Mouse (Mus musculus) regulatory T cell (primary cell): ENCODE measurements at regions not wholly inside any gene's neighbourhood (a gene's known extent, or its start where the extent isn't known, plus 50 kb on each side); places are given as distances from the start of the nearest gene placed in this dataset.

Source experiments
- in situ Hi-C: fragments of 300-600 bp; cut with MboI, MseI; formaldehyde crosslinking; loops from one replicate; pipeline ENCODE4 v1.15.1; 2025; ENCODE audit warnings: high pct_unique_total_duplicates

DNA sequence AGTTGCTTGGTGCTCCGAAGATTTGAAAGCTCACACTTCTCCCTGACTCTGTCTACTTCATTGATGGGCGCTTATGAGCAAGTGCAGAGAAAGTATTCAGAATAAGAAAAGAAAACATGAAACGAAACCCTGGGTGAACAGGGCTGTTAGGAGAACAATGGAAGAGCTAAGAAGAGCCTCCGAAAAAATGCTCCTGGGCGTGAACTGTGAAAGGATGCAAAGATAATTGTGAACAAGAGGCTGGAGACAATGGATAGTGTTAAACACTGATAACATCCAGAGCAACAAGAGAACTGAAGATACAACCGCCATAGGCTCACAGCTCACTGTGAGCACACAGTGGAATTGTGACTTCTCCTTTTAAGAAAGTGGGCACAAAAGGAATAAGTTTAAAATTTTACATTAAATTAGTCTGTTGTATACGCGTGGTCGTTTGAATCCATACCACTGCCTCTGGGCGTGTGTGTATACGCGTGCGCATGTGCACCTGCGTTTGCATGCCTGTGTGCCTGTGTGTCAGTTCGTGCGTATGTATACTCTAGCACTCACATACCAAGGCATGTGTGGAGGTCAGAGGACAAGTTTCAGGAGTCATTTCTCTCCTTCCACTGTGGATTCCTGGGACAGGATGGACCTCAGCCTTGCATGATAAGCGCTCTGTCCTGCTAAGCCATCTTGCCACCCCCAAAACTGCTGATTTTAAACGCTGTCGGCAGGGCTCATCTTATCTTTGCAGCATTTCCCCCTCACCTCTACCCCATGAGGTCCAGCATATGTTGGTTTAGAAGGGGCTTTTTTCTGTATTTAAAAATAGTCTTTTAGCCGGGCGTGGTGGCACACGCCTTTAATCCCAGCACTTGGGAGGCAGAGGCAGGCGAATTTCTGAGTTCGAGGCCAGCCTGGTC lies 113.0 kb upstream of the 1700016C15Rik start:
- in situ Hi-C loops = no loop called here

DNA sequence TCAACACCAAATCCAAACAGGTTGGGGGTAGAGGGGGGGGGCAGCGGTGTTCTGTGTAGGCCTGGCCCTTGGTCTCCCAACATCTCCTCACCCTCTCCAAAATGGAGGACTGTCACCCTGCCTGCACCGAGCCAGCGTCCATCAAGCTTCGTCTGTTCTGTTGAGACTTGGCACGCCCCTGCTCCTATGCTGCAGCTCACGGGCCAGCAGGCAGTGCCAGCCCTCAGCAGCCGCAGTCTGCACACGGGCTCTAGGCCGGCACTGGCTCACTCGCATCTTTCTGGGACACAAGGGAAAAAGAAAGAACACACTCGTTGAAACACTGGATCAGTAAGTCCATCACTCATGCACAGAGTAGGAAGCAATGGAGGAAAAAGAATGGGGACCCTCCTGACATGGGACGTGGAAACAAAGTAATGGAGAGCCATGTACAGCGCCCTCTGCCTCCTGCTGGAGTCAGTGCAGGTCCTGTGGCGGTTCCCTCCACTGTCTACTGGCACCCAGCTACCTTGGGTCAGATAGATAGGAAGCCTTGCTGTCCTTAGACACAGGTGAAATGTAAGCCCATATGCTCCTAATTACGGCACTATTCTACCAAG lies 109.0 kb upstream of the 1700016C15Rik start:
- in situ Hi-C loops = no loop called here

DNA sequence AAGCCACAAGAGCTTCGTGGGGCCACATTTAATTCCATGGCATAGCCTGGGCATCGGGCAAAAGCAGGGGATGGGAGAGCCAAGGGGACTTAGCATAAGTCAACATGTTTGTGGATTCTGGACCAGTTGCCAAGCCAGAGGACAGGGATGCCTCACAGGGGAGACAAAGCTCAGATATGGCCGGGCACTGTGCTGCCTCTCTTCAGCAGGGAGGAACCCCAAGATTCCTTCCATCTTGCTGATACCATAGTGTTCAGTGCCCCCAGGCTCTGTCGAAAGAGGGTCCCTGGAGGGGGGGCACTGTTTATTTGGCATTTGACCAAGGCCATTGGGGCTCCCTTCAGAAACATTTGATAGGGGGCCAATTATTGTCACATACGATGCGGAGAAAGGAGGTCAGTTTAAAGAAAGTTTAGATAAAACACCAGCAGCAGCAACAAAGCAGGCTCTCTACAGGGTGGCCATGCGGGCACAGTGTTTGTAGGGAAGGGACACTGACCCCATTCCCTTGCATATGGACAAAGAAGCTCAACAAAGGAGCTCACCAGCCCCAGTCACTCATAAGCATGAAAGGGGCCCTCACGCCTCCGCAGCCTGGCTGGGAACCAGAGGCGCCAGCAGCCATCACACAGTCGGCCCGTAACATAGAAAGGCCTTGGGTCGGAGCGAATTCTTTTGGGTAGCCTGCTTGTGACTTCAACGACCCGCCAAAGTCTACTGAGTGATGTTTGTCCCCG lies 107.6 kb upstream of the 1700016C15Rik start:
- in situ Hi-C loops = no loop called here

DNA sequence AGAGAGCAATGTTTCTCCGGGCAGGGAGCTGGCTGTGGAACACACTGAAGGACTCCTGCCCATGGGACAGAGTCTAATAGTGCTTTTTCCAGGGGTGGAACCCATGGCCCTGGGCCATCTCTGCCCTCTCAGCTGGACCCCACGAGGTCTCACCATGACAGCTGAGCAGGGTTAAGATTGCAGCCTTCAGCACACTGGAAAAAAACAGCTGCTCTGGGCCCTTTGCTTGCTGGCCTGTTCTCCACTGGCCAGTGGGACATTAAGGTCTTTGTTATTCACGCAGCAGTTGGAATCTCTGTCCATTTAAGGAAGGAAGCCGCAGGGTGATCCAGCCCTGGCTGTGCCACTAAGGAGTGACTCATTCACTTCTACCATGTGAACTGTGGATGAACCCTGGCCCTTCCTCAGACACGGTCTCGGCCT lies 106.3 kb upstream of the 1700016C15Rik start:
- in situ Hi-C loops = no loop called here

DNA sequence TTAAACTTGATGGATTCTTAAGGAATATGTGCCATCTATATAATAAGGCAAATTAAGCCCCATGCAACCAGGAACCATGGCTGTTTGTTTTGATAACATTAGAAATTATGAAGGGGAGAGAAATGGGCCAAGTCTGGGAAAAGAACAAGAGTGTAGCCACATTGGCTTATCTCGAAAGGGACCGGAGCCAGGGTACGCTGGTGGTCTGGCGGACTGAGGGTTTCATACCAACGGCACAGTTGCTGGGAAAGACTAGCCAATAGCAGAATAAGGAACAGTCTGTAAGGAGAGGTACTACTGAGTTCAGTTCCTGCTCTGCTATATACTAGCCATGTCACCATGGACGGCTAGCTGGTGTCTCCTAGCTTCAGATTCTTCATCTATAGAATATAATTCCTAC lies 105.9 kb upstream of the 1700016C15Rik start:
- in situ Hi-C loops = no loop called here

DNA sequence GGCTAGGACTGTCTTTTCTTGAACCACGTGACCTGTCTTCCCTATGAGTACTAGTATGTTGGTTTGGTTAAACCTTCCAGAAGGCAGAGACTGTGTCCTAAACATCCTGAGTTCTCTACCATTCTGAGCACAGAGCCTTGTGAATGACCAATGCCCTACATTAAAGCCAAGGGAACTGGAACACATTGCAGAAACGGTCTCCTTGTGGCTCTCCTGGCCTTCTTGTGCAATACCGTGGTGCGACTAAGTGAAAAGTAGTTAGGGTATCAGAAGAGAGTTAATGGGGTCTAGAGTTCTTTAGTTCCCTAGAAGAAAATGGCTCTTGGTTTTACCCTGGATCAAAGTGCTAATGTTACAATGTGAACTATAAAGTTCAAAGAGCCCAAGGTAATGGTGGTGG lies 101.8 kb upstream of the 1700016C15Rik start:
- in situ Hi-C loops = no loop called here

DNA sequence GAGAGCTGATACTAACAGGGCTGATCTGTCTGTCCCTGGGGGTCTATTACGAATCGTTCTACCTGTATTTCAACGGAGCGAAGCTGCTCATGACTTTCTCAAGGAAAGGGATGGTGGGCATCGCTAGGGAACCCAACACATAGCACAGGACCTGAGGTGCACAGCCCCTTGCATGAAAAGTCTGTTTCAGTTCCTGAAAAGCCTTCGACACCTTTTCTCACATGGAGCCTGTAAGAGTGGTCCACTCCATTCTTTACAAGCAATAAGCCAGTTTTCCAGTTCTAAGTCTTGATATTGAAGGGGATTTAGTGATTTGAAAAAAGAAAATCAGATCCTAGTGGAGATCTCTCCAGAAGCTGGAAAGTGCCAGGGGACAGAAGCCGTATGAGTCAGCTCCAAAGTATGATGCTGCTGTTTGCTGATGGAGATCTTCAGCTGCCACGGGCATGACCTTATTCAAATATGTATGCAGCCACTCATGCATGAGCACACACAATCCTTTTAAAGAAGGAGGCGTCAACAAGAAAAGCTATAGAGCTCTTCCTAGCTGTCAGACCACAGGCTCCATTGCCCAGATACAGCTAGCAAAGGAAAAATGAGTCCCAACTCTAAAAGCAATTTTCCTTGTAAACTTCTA lies 95.5 kb upstream of the 1700016C15Rik start:
- in situ Hi-C loops = loop anchor here (10.0 kb wide), 1 partner anchor 331 kb away; no protein-coding TSS in a partner anchor

DNA sequence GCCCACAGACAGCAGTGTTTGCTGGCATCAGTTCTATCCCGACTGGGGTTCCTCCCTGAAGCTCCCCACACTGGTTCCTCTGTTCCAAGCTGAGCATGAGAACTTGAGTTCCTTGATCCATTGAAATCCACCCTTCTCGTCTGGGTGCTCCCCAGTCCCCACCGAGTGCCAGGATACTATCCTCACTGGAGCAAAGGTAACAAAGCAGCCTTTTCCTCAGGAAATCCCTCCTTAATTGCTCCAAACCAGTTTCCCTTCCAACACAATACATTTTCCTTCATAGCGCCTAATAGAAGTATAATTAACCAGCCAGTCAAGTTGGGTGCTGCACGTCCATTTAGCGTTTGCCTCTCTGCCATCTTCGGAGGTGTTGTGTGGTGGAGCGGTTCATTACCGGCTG lies 92.6 kb upstream of the 1700016C15Rik start:
- in situ Hi-C loops = loop anchor here (10.0 kb wide), 1 partner anchor 328 kb away; no protein-coding TSS in a partner anchor

DNA sequence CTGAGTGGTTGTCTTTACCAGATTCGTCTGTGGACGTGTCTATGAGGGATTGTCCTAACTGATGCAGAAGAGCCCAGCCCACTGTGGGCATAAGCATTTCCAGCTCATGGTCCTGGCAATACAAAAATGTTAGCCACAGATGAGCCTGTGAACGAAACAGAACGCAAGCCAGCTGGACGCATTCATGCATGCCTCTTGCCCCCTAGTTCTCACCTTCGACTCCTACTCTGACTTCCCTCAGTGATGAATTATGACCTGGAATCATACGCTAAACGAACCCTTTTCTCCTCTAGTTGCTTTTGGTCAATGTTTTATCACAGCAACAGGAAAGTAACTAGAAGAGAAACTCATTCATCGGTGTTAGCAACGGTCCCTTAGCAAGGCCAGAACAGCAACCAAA lies 91.2 kb upstream of the 1700016C15Rik start:
- in situ Hi-C loops = loop anchor here (10.0 kb wide), 1 partner anchor 326 kb away; no protein-coding TSS in a partner anchor

DNA sequence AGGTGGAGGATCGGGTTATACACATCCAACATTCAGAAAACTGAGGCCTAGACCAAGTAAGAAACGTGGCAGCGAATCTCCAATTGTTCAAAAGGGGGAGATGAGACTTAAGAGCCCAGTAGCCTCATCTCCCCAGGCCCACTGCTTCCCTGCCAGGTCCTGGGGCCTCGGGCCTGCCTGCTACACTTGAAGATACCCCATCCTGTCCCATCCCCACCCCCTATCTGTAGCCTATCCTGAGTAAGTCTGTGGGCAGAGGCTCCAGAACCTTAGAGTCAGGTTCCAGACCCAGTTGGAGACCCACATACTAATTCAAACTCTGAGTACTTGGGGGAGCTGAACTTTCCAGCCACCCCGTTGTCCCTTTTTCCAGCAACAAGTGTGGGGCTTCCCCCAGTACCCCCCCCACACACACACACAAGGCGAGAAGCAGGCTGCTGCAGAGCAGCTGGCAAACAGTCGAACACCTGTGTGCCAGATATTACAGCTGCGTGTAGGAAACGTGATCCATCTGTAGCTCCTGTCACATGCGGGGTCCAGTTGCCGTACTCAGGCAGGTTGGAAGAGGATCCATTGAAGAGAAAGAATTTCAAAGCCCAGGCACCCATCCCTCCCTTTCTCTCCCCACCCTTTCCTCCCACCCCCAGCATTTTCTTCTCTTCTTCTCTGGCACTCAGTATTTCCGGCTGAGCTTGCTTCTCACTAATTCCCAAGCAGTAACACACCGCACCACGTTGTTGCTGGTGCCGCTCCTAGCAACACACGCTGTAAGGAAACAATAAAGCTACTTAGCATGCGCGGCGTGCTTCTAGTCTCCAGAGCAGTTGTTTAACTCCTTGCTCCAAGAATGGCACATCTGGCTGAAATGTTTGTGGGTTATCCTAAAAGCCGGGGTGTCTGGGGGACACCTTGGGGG lies 89.4 kb upstream of the 1700016C15Rik start:
- in situ Hi-C loops = loop anchor here (10.0 kb wide), 1 partner anchor 325 kb away; no protein-coding TSS in a partner anchor

DNA sequence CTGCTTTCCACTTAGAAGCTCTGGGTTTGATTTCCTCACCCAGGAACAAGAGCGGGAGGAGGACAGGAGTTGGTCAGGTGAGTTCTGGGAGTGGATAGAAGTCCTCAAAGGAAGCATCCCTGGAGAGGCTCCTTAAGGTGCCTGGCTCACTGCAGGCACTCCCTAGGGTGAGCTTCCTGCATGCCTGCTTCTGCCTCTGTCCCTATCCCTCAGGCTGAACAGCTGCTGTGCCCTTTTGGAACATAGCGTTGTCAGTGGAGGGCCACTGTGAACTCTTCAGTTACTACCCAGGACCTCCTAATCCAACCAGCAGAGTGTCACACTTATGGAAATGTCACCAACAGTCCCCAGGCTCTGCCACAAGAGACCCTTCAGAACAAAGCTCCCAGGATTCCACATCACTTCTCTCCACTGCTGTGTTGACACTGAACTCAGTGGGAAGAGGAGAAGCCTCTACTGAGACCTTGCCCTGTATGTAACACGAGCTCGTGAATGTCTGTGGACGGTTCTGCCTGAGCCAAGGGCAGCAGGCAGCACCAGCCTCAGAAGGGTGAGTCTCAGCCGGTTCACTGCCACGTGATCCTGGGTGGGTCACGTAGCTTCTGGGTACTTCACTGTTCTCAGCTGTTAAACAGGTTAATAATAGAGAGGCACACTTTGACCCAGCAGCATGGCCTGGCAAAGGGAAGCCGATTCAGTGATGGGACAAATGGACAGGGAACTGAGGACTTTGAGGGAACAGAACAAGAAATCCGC lies 86.7 kb upstream of the 1700016C15Rik start:
- in situ Hi-C loops = no loop called here

DNA sequence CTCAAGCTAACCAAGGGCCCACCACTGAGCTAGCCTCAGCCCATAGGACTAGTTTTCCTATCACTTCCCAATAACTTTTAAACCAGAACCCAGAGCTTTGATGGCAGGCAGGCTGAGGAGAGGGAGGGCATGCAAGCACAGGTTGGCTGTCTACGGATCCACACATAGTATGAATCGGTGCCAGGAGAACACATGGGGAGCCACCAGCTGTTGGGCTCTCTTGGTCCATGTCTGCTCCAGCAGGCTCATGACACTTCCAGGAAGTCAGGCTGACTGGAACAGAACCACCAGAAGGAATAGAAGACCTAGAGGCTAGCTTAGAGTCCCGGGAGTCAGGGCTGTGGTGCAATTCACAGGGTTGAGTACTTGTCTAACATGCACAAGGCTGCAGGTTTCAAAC lies 86.0 kb upstream of the 1700016C15Rik start:
- in situ Hi-C loops = no loop called here

DNA sequence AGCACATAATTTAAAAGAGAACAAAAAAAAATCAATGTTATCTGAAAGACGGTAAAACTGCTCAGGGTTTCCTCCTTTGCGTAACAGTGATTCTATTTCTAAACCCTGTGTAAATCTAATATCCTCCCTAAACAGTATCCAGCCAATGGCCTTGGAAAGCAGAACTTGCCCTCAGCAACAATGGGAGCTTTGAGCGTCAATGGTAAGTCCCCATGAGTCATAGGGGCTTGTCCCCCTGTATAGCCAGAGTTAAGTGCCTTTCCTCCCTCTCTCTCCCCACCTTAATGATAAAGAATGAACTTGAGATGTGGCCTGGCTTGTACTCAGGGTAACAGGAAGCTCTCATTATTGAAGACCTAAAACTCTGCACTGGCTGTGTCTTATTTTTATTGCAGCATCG lies 85.4 kb upstream of the 1700016C15Rik start:
- in situ Hi-C loops = no loop called here

DNA sequence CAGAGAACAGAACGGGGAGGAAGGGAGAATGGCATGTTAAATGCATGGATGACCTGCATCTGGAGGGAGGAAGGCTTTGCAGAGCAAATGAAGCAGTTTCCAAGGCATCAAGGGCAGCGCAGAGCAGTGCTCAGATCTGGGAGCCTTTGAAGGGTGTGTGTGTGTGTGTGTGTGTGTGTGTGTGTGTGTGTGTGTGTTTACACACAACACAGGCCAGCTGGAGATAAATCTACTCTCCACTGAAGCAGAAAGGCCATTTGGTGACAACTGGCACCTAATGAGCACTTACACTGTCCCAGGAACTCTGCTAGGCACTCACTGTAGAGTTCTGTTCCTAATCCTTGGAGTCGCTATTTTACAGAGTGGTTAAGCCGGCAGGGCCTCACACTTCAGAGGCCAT lies 84.3 kb upstream of the 1700016C15Rik start:
- in situ Hi-C loops = no loop called here

DNA sequence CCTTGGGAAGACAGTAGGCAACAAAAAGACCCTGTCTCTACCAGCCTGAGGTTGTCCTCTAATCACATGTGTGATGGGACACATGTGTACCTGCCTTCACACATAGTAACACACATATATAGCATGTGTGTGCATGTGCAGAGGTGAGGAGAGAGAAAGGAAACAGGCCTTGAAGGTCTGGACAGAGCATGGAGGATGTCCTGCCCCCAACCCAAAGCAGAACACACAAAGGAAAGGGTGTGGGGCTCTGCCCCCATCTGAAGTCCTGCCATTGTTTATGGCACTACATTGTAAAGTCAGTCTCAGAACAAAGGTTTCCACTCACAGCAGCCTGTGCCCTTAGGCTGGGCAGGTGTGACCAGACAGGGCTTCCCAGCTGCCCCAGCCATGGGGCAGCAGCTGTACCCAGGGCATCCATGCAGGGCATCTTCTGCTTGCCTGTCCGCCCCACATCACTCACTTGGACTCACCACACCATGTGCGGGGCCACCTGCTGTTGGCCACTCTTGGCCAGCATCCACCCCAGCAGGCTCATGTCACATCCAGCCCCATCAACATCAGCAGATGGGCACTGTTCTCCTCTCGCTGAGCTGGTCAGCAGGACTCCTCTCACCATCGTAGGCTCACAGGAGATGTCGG lies 83.6 kb upstream of the 1700016C15Rik start:
- in situ Hi-C loops = no loop called here

DNA sequence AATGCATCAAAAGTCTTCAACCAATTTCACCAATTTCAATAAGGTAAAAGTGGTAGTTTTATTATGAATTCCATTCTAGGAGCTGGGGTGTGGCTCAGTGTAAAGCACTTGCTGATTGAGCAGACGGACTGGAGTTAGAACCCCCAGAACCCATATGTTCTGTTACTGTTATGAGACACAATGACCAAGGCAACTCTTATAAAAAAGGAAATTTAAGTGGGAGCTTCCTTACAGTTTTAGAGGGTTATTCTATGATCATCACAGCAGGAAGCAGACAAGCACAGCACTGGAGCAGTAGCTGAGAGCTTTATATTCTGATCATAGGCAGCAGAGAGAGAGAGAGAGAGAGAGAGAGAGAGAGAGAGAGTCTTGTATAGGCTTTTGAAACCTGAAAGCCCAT lies 81.7 kb upstream of the 1700016C15Rik start:
- in situ Hi-C loops = no loop called here

DNA sequence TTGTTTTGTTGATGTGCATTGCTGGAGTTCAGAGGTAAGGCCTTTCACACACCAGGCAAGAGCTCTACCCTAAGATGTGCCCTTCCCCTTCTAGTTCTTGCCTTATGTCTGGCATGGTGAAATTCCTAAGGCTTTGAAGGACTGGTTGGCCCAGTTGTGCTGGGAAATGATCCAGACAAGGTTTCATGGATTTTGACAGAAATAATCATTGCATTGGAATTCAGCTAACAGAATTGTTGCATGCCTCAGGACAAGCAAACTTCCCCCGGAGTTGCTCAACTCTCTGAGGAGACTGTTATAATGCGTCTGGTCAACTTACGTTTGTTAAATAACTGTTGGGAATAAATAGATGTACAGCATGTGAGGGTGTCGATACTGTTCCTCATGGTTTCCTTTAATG lies 80.6 kb upstream of the 1700016C15Rik start:
- in situ Hi-C loops = no loop called here

DNA sequence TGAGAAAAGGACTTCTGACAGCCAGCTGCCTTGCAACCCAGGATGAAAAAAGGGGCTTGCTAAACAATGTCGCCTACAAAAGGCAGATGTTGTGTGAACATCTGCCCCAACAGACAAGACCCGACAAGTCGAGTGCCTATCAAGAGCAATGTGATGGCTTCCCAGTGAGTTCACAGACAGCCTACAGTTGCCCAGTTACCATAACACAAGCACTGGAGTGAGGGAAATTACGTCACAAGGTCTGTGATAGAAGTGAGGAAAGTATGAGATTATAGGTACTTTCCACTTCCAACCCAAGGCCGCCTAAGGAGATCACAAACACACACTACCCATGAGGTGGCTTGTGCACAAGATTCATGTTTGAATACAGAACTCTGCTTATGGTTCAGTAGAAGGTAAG lies 78.4 kb upstream of the 1700016C15Rik start:
- in situ Hi-C loops = loop anchor here (10.0 kb wide), 1 partner anchor 1716 kb away; no protein-coding TSS in a partner anchor

DNA sequence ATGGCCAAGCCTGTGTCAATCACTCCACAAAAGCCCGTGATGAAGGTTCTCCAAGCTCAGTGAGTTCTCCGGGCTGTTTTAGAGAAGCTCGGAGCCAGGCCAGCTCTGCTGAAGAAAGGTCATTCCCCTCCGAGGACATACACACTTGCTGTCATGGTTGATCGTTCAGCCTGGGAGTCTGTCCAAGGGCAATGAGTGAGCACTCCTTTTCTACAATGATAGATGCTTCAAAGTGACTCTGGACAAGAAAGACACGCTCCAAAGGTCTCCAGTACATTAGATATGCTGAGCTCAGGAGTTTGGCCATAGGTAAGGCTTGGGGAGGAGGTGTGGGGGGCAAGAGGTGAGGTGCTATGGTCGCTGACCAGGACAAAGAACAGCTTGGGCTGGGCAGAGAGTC lies 66.5 kb upstream of the 1700016C15Rik start:
- in situ Hi-C loops = no loop called here
